Mouse (Mus musculus) retina, adult 2 months (tissue): Measurements from ENCODE around the gene Amh.
A peak's percentile ranks its signal among the peaks of the same experiment; 100 is the strongest.

ENCODE experiments used
- DNase-seq: peaks from one replicate; pipeline ENCODE4 v3.0.0-alpha.2; 2012; ENCODE audit warnings: low read depth, low spot score

The Amh gene

GRCm38 (mm10) chr10:80804916-80805315 is at the start of gene Amh:
Amh (plus strand) TSS chr10:80805243.
- DNase-seq = no peak

GRCm38 (mm10) chr10:80755291-80756015 is 49.6 kb upstream of the Amh start:
- DNase-seq = no peak

- DNase-seq = no peak
Observed at GRCm38 (mm10) chr10:80756099-80756498, 48.9 kb upstream of the Amh start.

DNA sequence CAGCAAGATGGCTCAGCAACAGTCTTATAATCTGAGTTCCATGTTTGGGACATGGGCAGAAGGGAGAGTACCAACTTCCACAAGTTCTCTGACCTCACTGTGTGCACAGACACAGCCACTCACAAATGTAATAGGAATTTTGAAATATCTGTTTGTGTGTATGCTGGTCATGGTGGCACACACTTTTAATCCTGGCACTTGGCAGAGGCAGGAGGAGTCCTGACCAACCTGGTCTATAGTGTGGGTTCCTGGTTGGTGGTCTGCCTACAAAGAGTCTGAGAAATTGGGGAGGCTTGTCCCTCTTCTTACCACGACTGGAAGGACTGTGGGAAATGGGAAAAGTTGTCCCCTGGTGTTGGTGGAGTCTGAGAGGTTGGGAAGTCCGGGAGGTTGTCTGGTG is 48.5 kb upstream of the Amh start:
- DNase-seq = no peak

- DNase-seq = no peak
Observed at GRCm38 (mm10) chr10:80756967-80757366, 48.1 kb upstream of the Amh start.

- no peak for DNase-seq
Observed at GRCm38 (mm10) chr10:80757717-80758116, 47.3 kb upstream of the Amh start.

GRCm38 (mm10) chr10:80758651-80759050 is 46.4 kb upstream of the Amh start:
- no peak for DNase-seq

GRCm38 (mm10) chr10:80760596-80761524 is 44.2 kb upstream of the Amh start:
- DNase-seq = no peak

DNA sequence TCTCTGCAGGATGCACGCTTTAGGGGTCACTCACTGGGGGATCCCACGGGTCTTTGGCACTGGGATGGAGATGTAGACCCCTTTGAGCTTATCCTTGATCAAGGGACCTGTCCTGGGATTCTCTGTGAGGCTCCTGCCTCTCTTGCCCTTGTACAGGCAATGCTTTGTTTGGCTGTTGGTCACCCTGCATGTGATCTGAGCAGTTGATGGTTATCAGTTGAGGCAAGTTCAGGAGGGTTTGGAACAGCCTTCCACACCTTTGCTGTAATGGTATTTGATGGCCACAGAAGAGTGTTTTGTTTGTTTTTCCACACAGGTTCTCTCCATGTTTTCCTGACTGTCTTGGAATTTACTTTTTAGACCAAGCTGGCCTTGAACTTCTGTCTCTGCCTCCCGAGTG is 43.2 kb upstream of the Amh start:
- DNase-seq = no peak

DNA sequence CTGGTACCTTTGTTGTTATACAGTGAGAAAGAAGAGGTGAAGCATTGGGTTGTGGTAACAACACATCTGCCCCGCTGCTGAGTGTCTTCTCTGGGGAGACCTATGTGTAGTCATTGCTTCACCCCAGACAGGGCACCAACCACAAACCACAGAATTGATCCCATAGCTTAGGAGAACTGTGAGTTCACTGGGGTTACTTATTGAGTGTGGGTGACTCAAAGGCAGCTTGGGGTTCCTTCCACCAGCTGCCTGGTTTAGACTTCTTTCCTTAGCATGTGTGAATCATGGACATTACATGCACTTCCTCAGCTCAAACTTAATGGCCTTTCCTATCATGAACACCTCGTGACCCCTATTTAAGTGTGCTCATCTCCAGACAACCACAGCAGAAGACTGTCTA is 41.5 kb upstream of the Amh start:
- no peak for DNase-seq

DNA sequence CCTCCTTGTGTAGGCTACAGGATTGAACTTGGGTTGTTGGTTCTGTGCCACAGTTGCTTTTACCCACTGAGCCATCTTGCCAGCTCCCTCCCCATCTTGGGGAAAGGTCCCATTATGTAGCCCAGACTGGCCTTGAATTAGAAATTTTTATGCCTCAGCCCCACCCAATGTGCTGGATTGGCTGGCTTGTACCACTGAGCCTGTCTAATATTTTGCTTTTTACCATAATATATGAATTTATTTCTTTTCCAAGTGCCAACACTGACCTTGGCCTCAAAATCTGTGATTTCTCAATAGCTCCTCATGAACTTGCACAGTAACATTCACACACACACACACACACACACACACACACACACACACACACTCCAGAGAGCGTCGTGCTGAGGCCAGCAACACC is 39.3 kb upstream of the Amh start:
- no peak for DNase-seq

DNA sequence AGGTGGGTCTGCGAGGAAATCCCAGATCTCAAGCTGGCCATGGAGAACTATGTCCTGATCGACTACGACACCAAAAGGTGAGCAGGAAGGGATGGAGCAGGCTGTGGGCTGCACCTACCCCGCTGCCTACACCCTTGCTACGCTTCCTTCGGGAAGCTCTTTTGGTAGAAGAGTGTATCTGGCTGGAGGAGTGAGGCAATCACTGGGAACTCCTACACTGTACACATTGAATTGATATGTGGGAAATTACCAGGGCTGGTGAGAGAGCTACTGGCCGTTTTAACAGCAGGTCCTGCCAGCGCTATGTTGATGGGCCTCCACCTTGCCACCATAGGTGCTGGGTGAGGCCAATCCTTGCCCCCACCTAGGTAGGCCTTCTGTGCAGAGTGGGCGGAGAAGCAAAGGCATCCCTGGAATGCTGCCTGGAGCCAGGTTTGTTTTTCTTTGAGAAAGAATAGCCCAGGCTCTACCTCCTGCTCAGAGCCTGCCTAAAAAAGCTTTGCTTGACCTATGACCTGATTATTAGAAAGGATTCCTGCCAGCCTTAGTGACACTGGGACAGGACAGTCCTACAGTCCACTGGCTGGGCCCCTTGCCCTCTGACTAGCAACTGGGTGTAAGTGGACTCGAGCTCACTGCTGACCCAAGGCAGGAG is 38.8 kb upstream of the Amh start:
- no peak for DNase-seq

- DNase-seq = no peak
Observed at GRCm38 (mm10) chr10:80768365-80768764, 36.7 kb upstream of the Amh start.

- DNase-seq = no peak
Observed at GRCm38 (mm10) chr10:80773816-80774215, 31.2 kb upstream of the Amh start.

DNA sequence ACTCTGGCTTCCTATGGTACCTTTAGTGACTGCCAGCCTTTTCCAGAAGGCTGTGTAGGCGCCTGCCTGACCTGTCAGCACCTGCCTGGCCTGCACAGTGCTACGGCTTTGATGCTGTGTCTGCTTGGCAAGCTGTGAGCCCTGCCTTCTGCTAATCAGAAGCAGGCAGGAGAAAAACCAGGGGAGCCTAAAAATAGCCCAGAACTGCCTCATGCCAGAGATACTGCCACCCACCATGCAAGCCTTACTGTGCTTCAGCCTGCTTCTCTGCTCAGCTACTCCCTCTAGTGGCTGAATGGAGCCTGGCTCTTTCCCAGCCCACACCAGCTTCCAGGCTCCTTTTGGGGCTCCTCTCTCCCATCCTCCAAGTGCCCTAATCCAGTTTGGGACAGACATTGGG is 30.5 kb upstream of the Amh start:
- DNase-seq = peak; percentile 45

GRCm38 (mm10) chr10:80774981-80775380 is 30.1 kb upstream of the Amh start:
- no peak for DNase-seq

DNA sequence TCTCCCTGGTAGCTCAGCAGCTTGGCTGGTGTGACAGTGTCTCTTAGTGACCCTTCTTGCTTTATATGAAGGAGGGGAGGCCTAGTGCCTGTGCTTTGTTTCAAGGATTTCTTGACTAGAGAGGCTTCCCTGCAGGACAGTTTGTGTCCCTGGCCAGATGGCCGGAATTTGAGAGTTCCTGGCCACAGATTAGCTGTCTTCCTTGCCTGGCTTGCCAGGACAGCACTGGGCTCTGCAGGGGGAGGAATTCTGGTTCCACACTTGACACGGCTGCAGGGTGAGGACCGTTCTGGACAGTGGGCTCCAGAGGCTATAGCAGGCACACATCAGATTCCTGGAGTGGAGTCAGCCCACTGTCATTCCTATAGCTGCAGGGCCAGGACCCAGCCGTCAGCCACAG is 29.3 kb upstream of the Amh start:
- no peak for DNase-seq

- DNase-seq = no peak
Observed at GRCm38 (mm10) chr10:80776358-80776869, 28.6 kb upstream of the Amh start.

GRCm38 (mm10) chr10:80777123-80777522 is 27.9 kb upstream of the Amh start:
- no peak for DNase-seq

DNA sequence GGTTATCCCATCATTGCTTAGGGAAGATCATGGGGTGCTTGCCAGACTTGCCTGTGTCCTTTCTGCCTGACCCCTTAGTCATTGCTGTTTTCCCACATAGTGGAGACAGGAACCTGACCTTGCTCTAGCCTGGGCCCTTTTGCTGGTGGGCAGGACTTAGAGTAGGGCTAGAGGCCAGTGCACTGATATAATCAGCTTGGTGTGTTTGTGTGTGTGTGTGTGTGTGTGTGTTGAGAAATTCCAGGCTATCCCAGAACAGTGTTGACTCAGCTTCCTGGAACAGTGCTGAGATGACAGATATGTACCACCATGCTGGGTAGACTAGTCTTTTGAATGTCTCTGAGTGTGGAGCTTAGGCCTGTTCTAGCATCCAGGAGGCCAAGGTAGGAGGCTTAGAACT is 25.5 kb upstream of the Amh start:
- DNase-seq = no peak

GRCm38 (mm10) chr10:80784302-80784701 is 20.7 kb upstream of the Amh start:
- no peak for DNase-seq

GRCm38 (mm10) chr10:80784871-80785270 is 20.2 kb upstream of the Amh start:
- no peak for DNase-seq
